Mouse (Mus musculus): Measurements from ENCODE around the gene Aph1c. TPM values are rescaled to one million over a fixed set of nuclear protein-coding genes. Genes with fewer than 3 reads are reported as not detected.
"Not testable (repeated sequence)": the region's sequence is repeated elsewhere in the genome, so short reads cannot be mapped to it uniquely, and the experiment has no call there.

Aph1c gene
- polyA plus RNA-seq, 1 experiment from 2014 or later, result 3.0 TPM

- no peak overlapping the region for H3K9ac ChIP-seq (ENCODE audit: low read length)
- H3K4me3 ChIP-seq (ENCODE audit: low read depth, low read length), result no peak overlapping the region
- H3K9me3 ChIP-seq (ENCODE audit: control insufficient read depth, low read length), result no peaks in the 10 kb centered on the region
- no peaks in the 10 kb centered on the region for H3K36me3 ChIP-seq (ENCODE audit: control insufficient read depth, insufficient read depth, low read length)
- DNase-seq (ENCODE audit: low spot score) (no peak), ATAC-seq (ENCODE audit: low FRiP score, low TSS enrichment) (no peak)
- no peaks in the 10 kb centered on the region for H3K4me1 ChIP-seq (replicated peaks; ENCODE audit: control insufficient read depth, insufficient read depth)
- no peak overlapping the region for H3K4me2 ChIP-seq (replicated peaks; ENCODE audit: low read depth)
- 36% methylated on average over 1 of the region's 1 CpGs for WGBS
- H3K27me3 ChIP-seq (ENCODE audit: control insufficient read depth, insufficient read depth, low read length), result no peaks in the 10 kb centered on the region
- TF ChIP-seq EP300 (optimal IDR thresholded peaks at IDR 0.05), result no peak
- TF ChIP-seq CTCF (IDR thresholded peaks at IDR 0.05; ENCODE audit: low read depth), result peak; percentile 93
- H3K27ac ChIP-seq (replicated peaks), result no peak overlapping the region
Measured at GRCm38 (mm10) chr9:66825990-66826389, 8.5 kb downstream of the Aph1c start.

GRCm38 (mm10) chr9:66822255-66822654, 12.3 kb downstream of the Aph1c start:
- not testable (repeated sequence) for H3K27me3 ChIP-seq (ENCODE audit: control insufficient read depth, insufficient read depth, low read length); H3K4me2 ChIP-seq (replicated peaks; ENCODE audit: low read depth); ATAC-seq (ENCODE audit: low FRiP score, low TSS enrichment); DNase-seq (ENCODE audit: low spot score); H3K4me1 ChIP-seq (replicated peaks; ENCODE audit: control insufficient read depth, insufficient read depth); H3K36me3 ChIP-seq (ENCODE audit: control insufficient read depth, insufficient read depth, low read length); H3K9ac ChIP-seq (ENCODE audit: low read length); H3K4me3 ChIP-seq (ENCODE audit: low read depth, low read length); H3K27ac ChIP-seq (replicated peaks); H3K9me3 ChIP-seq (ENCODE audit: control insufficient read depth, low read length)
- WGBS, result no CpG with 5 or more reads among the region's 5 CpGs
- peak; percentile 36 for TF ChIP-seq CTCF (IDR thresholded peaks at IDR 0.05; ENCODE audit: low read depth)

GRCm38 (mm10) chr9:66820996-66821395, 13.5 kb downstream of the Aph1c start:
- Histone ChIP-seq H3K4me1 (replicated peaks; ENCODE audit: control insufficient read depth, insufficient read depth) (no peaks in the 10 kb centered on the region), H3K9me3 (ENCODE audit: control insufficient read depth, low read length) (no peaks in the 10 kb centered on the region), H3K4me2 (replicated peaks; ENCODE audit: low read depth) (no peak overlapping the region), H3K36me3 (ENCODE audit: control insufficient read depth, insufficient read depth, low read length) (no peaks in the 10 kb centered on the region), H3K4me3 (ENCODE audit: low read depth, low read length) (no peak overlapping the region), H3K27me3 (ENCODE audit: control insufficient read depth, insufficient read depth, low read length) (no peaks in the 10 kb centered on the region), H3K9ac (ENCODE audit: low read length) (no peak overlapping the region), H3K27ac (replicated peaks) (no peak overlapping the region)
- no peak for TF ChIP-seq EP300 (optimal IDR thresholded peaks at IDR 0.05)
- no peak for TF ChIP-seq CTCF (IDR thresholded peaks at IDR 0.05; ENCODE audit: low read depth)
- WGBS, result 68% methylated on average over 5 of the region's 5 CpGs
- DNase-seq (ENCODE audit: low spot score), result no peak
- ATAC-seq (ENCODE audit: low FRiP score, low TSS enrichment), result no peak

- WGBS, result 55% methylated on average over 2 of the region's 2 CpGs
- no peak overlapping the region for H3K4me2 ChIP-seq (replicated peaks; ENCODE audit: low read depth)
- no peak for TF ChIP-seq EP300 (optimal IDR thresholded peaks at IDR 0.05)
- no peak for TF ChIP-seq CTCF (IDR thresholded peaks at IDR 0.05; ENCODE audit: low read depth)
- DNase-seq (ENCODE audit: low spot score) (no peak), ATAC-seq (ENCODE audit: low FRiP score, low TSS enrichment) (no peak)
- no peak overlapping the region for H3K4me3 ChIP-seq (ENCODE audit: low read depth, low read length)
- no peak overlapping the region for H3K9ac ChIP-seq (ENCODE audit: low read length)
- no peaks in the 10 kb centered on the region for H3K9me3 ChIP-seq (ENCODE audit: control insufficient read depth, low read length)
- no peaks in the 10 kb centered on the region for H3K36me3 ChIP-seq (ENCODE audit: control insufficient read depth, insufficient read depth, low read length)
- H3K27ac ChIP-seq (replicated peaks), result no peak overlapping the region
- no peaks in the 10 kb centered on the region for H3K27me3 ChIP-seq (ENCODE audit: control insufficient read depth, insufficient read depth, low read length)
- H3K4me1 ChIP-seq (replicated peaks; ENCODE audit: control insufficient read depth, insufficient read depth), result no peaks in the 10 kb centered on the region
Measured at GRCm38 (mm10) chr9:66813392-66813791, 21.1 kb downstream of the Aph1c start.

GRCm38 (mm10) chr9:66805951-66806350, 28.6 kb downstream of the Aph1c start:
- H3K9me3 ChIP-seq (ENCODE audit: control insufficient read depth, low read length); H3K4me1 ChIP-seq (replicated peaks; ENCODE audit: control insufficient read depth, insufficient read depth); ATAC-seq (ENCODE audit: low FRiP score, low TSS enrichment); H3K27ac ChIP-seq (replicated peaks); H3K27me3 ChIP-seq (ENCODE audit: control insufficient read depth, insufficient read depth, low read length); H3K36me3 ChIP-seq (ENCODE audit: control insufficient read depth, insufficient read depth, low read length): not testable (repeated sequence)
- peak overlapping the region; percentile 31; the same call in 1 of the 2 replicates for H3K9ac ChIP-seq (ENCODE audit: low read length)
- peak overlapping the region; percentile 20; the same call in 1 of the 2 replicates for H3K4me3 ChIP-seq (ENCODE audit: low read depth, low read length)
- peak; percentile 22 for DNase-seq (ENCODE audit: low spot score)
- H3K4me2 ChIP-seq (replicated peaks; ENCODE audit: low read depth), result peak overlapping the region; percentile 45
- WGBS, result 15% methylated on average over 30 of the region's 37 CpGs

GRCm38 (mm10) chr9:66801947-66802346, 32.6 kb downstream of the Aph1c start:
- TF ChIP-seq CTCF (IDR thresholded peaks at IDR 0.05; ENCODE audit: low read depth) (no peak), EP300 (optimal IDR thresholded peaks at IDR 0.05) (no peak)
- DNase-seq (ENCODE audit: low spot score), result no peak
- Histone ChIP-seq H3K4me1 (replicated peaks; ENCODE audit: control insufficient read depth, insufficient read depth) (no peaks in the 10 kb centered on the region), H3K4me2 (replicated peaks; ENCODE audit: low read depth) (0 out of 2 replicates have a peak overlapping the region, but pooled peaks have one; percentile 3), H3K4me3 (ENCODE audit: low read depth, low read length) (no peak overlapping the region), H3K9me3 (ENCODE audit: control insufficient read depth, low read length) (no peaks in the 10 kb centered on the region), H3K27me3 (ENCODE audit: control insufficient read depth, insufficient read depth, low read length) (no peaks in the 10 kb centered on the region), H3K27ac (replicated peaks) (no peak overlapping the region), H3K36me3 (ENCODE audit: control insufficient read depth, insufficient read depth, low read length) (no peaks in the 10 kb centered on the region), H3K9ac (ENCODE audit: low read length) (no peak overlapping the region)
- no peak for ATAC-seq (ENCODE audit: low FRiP score, low TSS enrichment)
- WGBS, result 55% methylated on average over 12 of the region's 12 CpGs

Measured in stomach, postnatal 0 days (tissue).